Mouse (Mus musculus) bone marrow macrophage, adult 2 months (primary cell): ENCODE measurements around the gene Setd3.

Experiments used
- CTCF ChIP-seq: IDR thresholded peaks from 2 replicates; pipeline ENCODE4 v1.5.1; 2012; ENCODE audit warnings: low read depth, mild to moderate bottlenecking, low read length, moderate library complexity
- POLR2A ChIP-seq: IDR thresholded peaks from 2 replicates; pipeline ENCODE4 v1.6.1; 2012; ENCODE audit warnings: mild to moderate bottlenecking, low read depth, low read length, borderline replicate concordance

GRCm38 (mm10) chr12:108109732-108110131, 69.4 kb downstream of the Setd3 start:
- TF ChIP-seq POLR2A (no peak), CTCF (no peak)
